Mouse (Mus musculus) hindbrain, embryonic 16.5 days (tissue): ENCODE data around the gene Il10ra. TPM values are rescaled to one million over a fixed set of nuclear protein-coding genes. Genes with fewer than 3 reads are reported as not detected.

Experiments
- ATAC-seq: fragments of 200-750 bp; cut with Nextera tagmentation; 2 replicates; pipeline ENCODE4 v1.8.0; 2017; ENCODE audit warnings: moderate TSS enrichment, moderate library complexity
- H3K27ac ChIP-seq: fragments of 300-500 bp; sonication (generic); 2 replicates; pipeline ENCODE4 v1.5.1; 2014; ENCODE audit warnings: low read depth, mild to moderate bottlenecking, control low read depth, low read length, moderate library complexity
- H3K27me3 ChIP-seq: fragments of 300-500 bp; sonication (generic); replicated peaks from 2 replicates; pipeline ENCODE4 v1.6.1; 2014; ENCODE audit warnings: low read length; ENCODE audit not compliant: control insufficient read depth, insufficient read depth
- H3K36me3 ChIP-seq: fragments of 300-500 bp; sonication (generic); 2 replicates; pipeline ENCODE4 v1.6.1; 2014; ENCODE audit warnings: mild to moderate bottlenecking, low read length, moderate library complexity, mixed read lengths; ENCODE audit not compliant: control insufficient read depth, insufficient read depth
- H3K4me1 ChIP-seq: fragments of 300-500 bp; sonication (generic); 2 replicates; pipeline ENCODE4 v1.6.1; 2014; ENCODE audit warnings: low read depth, low read length; ENCODE audit not compliant: control insufficient read depth, insufficient read depth
- H3K4me2 ChIP-seq: fragments of 300-500 bp; sonication (generic); 2 replicates; pipeline ENCODE4 v1.6.1; 2014; ENCODE audit warnings: mild to moderate bottlenecking, low read length, control low read depth, moderate library complexity
- H3K4me3 ChIP-seq: fragments of 300-500 bp; sonication (generic); 2 replicates; pipeline ENCODE4 v1.5.1; 2014; ENCODE audit warnings: mild to moderate bottlenecking, low read length, control low read depth, moderate library complexity
- H3K9ac ChIP-seq: fragments of 300-500 bp; sonication (generic); 2 replicates; pipeline ENCODE4 v1.6.1; 2014; ENCODE audit warnings: low read depth, mild to moderate bottlenecking, control low read depth, low read length, moderate library complexity
- H3K9me3 ChIP-seq: fragments of 300-500 bp; sonication (generic); 2 replicates; pipeline ENCODE4 v1.6.1; 2014; ENCODE audit warnings: mild to moderate bottlenecking, low read length, moderate library complexity; ENCODE audit not compliant: control insufficient read depth
- WGBS: fragments of 180-500 bp; shearing (Covaris S2); extraction: QIAGEN DNeasy Blood & Tissue Kit; methylation state at CpG from one replicate; pipeline ENCODE4 v1.1.7; 2014; 5-methylcytosine and 5-hydroxymethylcytosine counted together
- polyA plus RNA-seq: library from polyadenylated mRNA; unstranded; fragments of >200 nt; fragmentation: Nextera tagmentation; extraction: Ambion mirVana; gene quantifications from 2 replicates; pipeline ENCODE4 v1.2.1, GENCODE M21; 2015

The Il10ra gene
- polyA plus RNA-seq, 1 experiment from 2014 or later, result 0.70 TPM

DNA sequence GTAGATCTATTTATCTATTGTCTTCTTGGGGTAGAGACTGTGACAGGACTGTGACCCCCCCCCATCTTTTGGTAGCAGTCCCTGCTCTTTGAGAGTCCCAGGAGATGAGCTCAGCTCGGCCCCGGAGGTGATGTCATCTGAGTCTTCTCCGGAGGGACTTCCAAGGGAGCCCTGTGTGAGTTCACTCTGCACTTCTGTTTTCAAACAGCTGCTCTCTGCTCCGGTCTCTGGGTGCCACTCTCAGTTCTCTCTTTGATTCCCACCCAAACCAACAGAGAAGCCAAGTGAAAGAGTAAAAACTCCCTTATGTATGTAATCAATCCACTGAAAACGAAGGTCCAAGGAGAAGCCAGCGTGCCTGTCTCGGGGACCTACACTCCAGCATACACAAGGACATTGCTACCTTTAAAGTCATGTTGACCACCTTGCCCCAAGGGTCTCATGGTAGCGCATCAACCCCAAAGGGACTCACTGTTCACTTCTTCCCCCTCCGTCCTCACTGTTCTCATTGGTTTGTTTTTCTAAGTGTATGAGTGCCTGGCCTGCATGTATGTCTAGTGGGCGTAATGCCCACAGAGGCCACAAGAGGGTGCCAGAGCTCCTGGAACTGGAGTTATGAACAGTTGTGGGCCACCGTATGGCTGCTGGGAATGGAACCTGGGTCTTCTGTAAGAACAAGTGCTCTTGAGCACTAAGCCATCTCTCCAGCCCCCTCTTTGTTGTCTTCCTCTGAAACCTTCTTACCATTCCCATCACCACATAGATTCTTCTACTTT lies 30.5 kb upstream of the Il10ra start:
- Histone ChIP-seq H3K4me3 (no peak overlapping the region), H3K27ac (no peak overlapping the region), H3K27me3 (no peaks in the 10 kb centered on the region), H3K9ac (no peak overlapping the region), H3K9me3 (no peaks in the 10 kb centered on the region), H3K4me2 (no peak overlapping the region), H3K36me3 (no peaks in the 10 kb centered on the region), H3K4me1 (no peaks in the 10 kb centered on the region)
- WGBS, result 81% methylated on average over 11 of the region's 11 CpGs
- no peak for ATAC-seq

DNA sequence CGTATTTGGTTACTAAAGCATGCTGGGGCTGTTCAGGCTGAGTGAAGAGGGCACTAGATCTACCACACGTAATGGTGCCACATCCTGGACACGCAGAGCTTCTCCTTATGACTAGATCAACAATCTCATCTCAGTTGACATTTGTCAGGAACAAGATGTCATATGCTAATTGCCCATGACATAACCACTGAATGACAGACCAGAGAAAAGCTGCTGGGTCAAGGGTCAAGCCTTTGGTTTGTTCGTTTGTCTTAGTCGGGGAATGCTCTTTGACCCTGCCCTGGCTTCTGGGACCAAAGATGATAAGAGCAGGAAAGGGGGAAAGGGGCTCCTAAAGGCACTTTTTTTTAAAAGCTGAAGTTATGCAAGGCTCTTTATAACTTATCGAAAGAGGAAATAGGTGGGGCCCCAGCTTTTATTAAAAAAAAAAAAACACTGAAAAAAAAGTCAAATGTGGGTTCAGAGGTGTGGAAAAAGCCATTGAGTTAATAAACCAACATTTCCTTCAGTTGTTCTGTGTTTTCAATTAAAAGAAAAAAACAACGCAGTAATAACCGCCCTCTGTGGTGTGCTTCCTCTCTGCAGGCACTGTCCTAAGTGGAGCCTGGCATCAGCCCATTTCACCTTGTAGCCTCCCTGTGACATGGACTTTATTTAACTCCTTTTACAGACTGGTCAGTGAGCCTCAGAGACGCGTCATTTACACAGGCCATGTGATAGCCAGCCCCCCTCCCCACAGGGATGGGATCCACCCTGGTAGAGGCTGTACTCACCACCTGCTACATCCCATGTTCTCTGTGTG lies 25.5 kb upstream of the Il10ra start:
- ATAC-seq, result no peak
- H3K27ac ChIP-seq, result no peak overlapping the region
- H3K27me3 ChIP-seq, result no peaks in the 10 kb centered on the region
- no peak overlapping the region for H3K9ac ChIP-seq
- 49% methylated on average over 10 of the region's 10 CpGs for WGBS
- no peaks in the 10 kb centered on the region for H3K9me3 ChIP-seq
- no peak overlapping the region for H3K4me3 ChIP-seq
- H3K4me2 ChIP-seq, result no peak overlapping the region
- no peaks in the 10 kb centered on the region for H3K36me3 ChIP-seq
- no peaks in the 10 kb centered on the region for H3K4me1 ChIP-seq

DNA sequence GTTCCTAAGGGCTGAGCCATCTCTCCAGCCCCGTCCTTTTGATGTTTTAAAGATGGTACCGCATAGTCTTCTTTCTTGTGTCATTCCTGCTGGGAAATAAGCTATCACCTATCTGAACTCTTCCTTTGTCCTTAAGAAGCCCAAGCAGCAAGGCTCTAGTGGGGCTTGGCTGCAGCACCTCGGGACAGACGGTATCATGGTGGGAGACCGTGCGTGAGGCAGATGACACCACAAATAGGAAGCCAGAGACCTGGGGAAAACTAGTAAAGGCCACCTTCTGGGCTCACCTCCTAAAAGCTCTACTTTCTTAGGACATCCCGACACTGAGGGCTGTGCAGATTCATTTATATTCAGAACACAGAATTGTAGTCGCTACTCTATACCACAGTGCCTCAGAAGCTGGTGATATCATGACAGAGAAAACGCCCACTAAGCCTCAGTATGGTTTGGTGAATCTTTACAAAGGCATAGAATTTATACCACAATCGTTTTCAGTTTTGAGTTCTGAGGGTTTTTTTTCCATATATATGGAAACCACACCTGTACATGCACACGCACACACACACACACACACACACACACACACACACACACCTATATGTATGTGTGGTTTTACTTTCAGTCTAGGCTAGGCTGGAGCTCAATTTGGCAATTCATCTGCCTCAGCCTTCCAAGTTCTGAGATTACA lies 22.7 kb upstream of the Il10ra start:
- Histone ChIP-seq H3K4me2 (no peak overlapping the region), H3K9ac (no peak overlapping the region), H3K27ac (no peak overlapping the region), H3K27me3 (no peaks in the 10 kb centered on the region), H3K4me1 (no peaks in the 10 kb centered on the region), H3K36me3 (no peaks in the 10 kb centered on the region), H3K9me3 (no peaks in the 10 kb centered on the region), H3K4me3 (no peak overlapping the region)
- 82% methylated on average over 11 of the region's 11 CpGs for WGBS
- no peak for ATAC-seq

DNA sequence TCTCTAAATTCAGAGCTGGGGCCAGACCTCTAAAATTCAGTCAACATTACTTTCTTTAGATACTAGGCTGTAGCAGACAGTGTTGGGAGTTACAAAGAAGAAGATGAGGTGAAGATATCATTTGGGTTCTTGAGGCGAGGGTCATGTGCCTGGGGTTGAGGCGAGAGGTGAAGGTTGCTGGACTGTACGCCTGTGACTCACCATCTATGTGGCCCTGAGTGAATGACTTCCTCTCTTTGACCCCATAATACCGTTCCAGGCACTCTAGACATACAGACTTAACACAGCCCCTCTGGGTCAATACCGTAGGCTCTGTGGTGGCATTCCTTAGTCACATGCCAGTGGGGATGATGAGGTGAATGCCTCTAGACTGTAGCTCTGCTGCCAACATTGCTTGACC lies 13.5 kb upstream of the Il10ra start:
- Histone ChIP-seq H3K4me3 (no peak overlapping the region), H3K9ac (no peak overlapping the region), H3K4me2 (no peak overlapping the region), H3K27ac (no peak overlapping the region), H3K9me3 (no peaks in the 10 kb centered on the region), H3K4me1 (no peaks in the 10 kb centered on the region), H3K36me3 (no peaks in the 10 kb centered on the region), H3K27me3 (no peaks in the 10 kb centered on the region)
- ATAC-seq, result no peak
- 87% methylated on average over 5 of the region's 5 CpGs for WGBS

DNA sequence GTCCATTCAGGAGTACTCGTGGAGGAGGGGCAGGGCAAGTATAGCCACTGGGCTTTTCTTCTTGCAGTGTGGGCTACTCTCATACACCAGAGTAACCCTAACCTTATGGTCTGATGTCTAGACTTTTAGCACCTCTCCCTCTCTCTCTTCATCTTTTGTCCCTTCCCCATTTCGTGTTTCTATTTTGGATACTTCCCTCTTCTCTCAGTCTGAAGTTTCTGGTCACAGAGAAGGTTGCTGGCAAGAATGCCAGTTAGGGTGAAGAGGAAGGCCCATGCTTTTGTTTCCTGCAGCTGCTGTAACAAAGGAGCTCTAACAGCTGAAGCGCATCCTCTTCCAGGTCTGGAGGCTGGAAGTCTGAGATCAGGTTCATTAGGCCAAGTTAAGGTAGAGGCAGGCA lies 11.9 kb upstream of the Il10ra start:
- WGBS, result 79% methylated on average over 3 of the region's 3 CpGs

DNA sequence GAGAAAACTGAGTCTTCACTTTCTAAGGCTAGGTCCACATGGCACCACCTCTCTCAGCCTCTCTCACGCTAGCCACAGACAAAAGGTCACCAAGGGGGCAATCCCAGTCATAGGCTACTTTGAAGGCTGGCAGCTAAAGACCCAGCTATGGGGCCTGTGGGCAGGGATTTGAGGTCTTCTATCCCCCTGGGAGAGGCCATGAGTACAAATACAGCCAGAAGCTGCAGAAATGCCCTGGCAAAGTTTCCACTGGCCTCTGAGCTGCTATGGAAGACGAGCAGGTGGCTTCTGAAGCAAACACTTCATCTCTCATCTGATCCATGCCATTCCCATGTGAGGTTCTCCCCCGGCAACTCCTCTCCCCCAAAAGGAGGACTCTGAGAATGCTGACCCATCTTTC lies 11.1 kb upstream of the Il10ra start:
- 75% methylated on average over 3 of the region's 3 CpGs for WGBS
- no peak for ATAC-seq
- H3K4me3 ChIP-seq, result no peak overlapping the region
- H3K27me3 ChIP-seq, result no peaks in the 10 kb centered on the region
- H3K4me2 ChIP-seq, result no peak overlapping the region
- no peak overlapping the region for H3K9ac ChIP-seq
- no peaks in the 10 kb centered on the region for H3K9me3 ChIP-seq
- no peaks in the 10 kb centered on the region for H3K4me1 ChIP-seq
- no peak overlapping the region for H3K27ac ChIP-seq
- H3K36me3 ChIP-seq, result no peaks in the 10 kb centered on the region

More for the DNA sequence above, 11.9 kb upstream of the Il10ra start:
- H3K27ac ChIP-seq, result no peak overlapping the region
- no peak for ATAC-seq
- no peak overlapping the region for H3K4me3 ChIP-seq
- no peaks in the 10 kb centered on the region for H3K36me3 ChIP-seq
- no peaks in the 10 kb centered on the region for H3K4me1 ChIP-seq
- H3K9me3 ChIP-seq, result no peaks in the 10 kb centered on the region
- no peak overlapping the region for H3K9ac ChIP-seq
- H3K27me3 ChIP-seq, result no peaks in the 10 kb centered on the region
- H3K4me2 ChIP-seq, result no peak overlapping the region

DNA sequence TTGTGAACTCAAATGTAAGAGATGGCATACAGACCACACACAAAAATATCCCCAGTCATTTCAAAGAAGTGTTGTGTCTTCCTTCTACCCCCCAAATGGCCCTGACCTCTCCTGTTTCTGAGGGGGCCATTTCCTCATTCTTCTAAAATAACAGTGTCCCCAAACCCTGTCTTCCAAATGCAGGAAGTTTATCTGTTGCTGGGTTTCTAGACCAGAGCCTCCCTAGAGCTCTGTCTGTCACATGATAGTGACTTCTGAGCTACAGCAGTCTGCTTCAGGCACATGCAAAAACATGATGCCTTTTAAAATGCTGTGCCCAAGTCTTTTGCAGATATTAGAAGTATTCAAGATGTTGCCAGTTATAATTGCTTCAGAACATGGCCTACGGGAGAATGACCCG lies 5.7 kb upstream of the Il10ra start:
- WGBS, result 90% methylated on average over 2 of the region's 2 CpGs
- H3K4me2 ChIP-seq, result no peak overlapping the region
- H3K4me3 ChIP-seq, result no peak overlapping the region
- H3K27ac ChIP-seq, result no peak overlapping the region
- no peaks in the 10 kb centered on the region for H3K4me1 ChIP-seq
- no peak overlapping the region for H3K9ac ChIP-seq
- peaks cover 2% of the 10 kb centered on the region for H3K27me3 ChIP-seq
- no peak for ATAC-seq
- H3K9me3 ChIP-seq, result no peaks in the 10 kb centered on the region
- no peaks in the 10 kb centered on the region for H3K36me3 ChIP-seq

DNA sequence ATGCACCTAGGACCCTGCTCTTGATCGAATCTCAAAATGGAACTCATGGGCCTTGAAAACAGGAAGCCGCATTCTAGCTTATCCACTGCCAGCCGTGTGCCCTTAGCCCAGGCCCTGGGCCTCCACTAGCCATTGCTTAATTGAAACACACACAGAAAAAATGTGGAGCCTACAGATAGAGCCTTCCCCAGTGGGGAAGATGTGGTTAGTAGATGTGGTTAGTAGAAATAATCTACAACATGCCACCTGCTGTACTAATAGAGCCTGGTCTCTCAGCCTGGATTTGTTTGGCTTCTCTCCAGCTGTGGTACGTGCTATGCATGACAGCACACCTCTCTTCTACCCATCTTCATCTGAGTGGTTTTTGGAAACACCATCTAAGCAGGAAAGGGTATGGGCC lies 5.3 kb upstream of the Il10ra start:
- ATAC-seq, result no peak
- Histone ChIP-seq H3K4me1 (peaks cover 2% of the 10 kb centered on the region; the same call in 1 of the 2 replicates), H3K27me3 (peaks cover 3% of the 10 kb centered on the region), H3K36me3 (no peaks in the 10 kb centered on the region), H3K27ac (no peak overlapping the region), H3K4me3 (no peak overlapping the region), H3K9ac (no peak overlapping the region), H3K9me3 (no peaks in the 10 kb centered on the region), H3K4me2 (no peak overlapping the region)
- 79% methylated on average over 4 of the region's 4 CpGs for WGBS

DNA sequence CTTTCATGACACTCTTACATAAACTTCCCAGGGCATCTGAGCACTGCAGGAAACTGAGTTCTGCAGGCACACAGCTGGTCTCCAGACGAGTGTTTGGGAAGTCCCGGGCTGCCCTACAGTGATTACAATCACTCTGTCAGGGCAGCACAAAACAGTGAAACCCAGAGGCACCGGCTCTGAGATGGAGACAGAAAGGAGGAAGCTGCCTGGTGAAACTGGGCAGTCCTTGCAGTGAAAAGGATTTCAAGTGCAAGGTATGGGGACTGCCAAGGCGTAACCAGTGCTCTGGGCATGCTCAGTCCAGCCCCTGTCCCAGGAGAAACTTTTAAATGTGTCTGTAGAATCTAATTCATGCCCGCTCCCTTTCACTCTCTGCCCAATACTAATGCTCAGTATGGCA lies 3.3 kb upstream of the Il10ra start:
- ATAC-seq, result no peak
- no peak overlapping the region for H3K4me3 ChIP-seq
- 42% methylated on average over 5 of the region's 5 CpGs for WGBS

More for the DNA sequence above, 3.3 kb upstream of the Il10ra start:
- H3K9ac ChIP-seq, result no peak overlapping the region
- peaks cover 5% of the 10 kb centered on the region for H3K27me3 ChIP-seq
- no peaks in the 10 kb centered on the region for H3K9me3 ChIP-seq
- H3K4me1 ChIP-seq, result peaks cover 4% of the 10 kb centered on the region; the same call in 1 of the 2 replicates
- H3K27ac ChIP-seq, result no peak overlapping the region
- H3K36me3 ChIP-seq, result no peaks in the 10 kb centered on the region
- no peak overlapping the region for H3K4me2 ChIP-seq
